Mouse (Mus musculus): ENCODE data around the gene Unc13c. TPM values are rescaled to one million over a fixed set of nuclear protein-coding genes. Genes with fewer than 3 reads are reported as not detected.

Unc13c gene
- total RNA-seq (2015), result not detected in 2 replicates
- total RNA-seq (2017), result 0.04 TPM in 1 of 2 replicates, not detected in the other

DNA sequence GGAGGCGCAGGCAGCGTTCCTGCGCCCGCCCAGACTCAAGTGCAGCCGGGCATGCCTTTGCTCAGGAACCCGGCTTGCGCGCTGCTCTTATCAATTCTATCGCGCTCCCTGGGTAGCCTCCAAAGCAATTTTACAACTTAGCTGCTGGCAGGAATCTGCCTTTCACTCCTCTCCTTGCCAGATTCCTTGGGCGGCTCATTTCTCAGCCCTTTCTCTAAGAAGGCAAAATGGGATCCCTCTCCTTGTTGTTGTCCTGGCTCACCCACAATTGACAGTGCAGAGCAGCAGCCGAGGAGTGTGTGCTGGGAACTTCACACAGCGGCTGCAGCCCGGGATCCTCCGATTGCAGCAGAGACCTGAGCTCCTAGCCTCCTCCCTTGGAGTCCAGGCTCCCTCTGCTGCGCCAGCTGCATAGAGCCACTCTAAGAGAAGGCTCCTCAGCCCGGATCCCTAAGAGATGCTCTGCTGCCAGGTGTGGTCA, at the start of gene Unc13c:
Gene Unc13c (minus strand): TSS at position 326 of the 481 bp plus-strand sequence.
- no peak for ATAC-seq (ENCODE audit: poor library complexity, severe bottlenecking)

DNA sequence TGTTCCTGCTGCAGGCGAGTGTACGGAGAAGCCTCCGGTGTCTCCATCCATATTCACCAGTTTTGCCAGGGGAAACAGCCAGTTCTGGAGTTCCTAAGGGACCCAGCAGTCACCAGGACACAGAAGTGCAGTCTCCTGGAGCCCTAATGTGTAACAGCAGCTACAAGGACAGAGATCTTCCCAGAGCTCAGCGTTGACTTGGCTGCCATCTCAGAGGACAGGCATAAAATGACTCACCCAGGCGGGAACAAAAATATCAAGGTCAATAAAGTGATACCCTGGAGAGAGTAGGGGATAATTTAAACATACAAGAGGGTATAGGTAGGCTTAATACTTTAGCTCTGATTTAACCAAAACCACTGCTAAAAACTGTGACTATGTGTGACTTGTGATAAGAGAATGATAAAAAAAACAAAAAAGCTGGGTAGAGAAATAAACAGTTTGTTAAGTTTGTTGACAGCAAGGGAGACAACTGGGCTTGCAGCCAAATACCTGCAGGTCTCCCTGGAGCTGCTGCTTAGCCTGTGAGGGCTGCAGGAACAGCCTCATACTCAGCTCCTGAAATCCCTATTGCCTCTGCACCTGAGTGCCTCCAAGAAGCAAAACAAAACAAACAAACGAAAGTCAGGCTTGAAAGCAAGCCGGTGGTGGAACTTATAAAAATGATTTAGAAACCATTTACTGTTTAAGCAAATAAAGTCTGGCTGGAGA, 39.4 kb upstream of the Unc13c start:
- ATAC-seq (ENCODE audit: poor library complexity, severe bottlenecking), result no peak

DNA sequence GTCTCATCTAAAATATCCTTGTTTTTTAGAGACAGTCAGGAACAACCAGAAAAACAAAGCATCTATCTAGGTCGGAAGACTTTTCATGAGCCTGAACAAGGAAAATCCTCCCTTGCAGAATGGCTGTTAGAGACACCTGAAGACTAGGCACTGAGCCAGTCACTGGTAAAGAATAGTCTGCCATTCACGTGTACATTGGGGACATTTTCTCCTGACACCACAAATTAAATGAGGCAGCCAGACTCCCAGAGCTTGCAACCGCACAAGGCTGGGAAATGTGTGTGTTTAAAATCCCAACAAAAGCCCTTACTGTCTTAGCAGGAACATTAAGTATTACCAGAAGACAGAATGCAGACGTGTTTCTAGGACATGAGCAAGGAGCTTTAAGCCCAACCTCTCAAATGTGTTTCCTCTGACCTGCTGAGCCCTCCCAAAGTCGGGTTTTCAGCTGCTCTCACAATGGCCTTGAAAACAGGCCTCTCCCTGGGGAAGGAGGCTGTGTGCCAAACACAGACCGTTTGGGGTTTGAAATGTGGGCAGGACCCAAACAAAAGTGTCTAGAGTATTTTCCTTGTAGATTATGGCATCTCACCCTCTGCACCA, 33.7 kb upstream of the Unc13c start:
- ATAC-seq (ENCODE audit: poor library complexity, severe bottlenecking), result no peak

DNA sequence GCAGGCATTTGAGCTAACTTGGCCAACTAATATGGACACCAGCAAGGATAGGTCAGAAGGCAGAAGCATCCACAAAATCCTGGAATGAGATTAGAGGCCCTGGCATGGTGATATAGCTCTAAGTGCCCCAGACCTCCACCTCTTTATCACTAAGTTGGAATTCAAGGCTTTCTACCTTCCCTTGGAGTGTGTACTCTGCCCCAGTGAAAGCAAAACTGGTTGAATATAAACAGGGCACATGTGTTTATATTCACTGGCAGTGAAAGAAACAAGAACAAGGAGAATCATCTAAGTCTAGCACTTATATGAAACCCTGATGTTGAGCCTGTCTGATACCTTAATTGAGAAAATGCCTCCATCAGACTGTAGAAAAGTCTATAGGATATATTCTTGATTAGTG, 19.3 kb upstream of the Unc13c start:
- no peak for ATAC-seq (ENCODE audit: poor library complexity, severe bottlenecking)

DNA sequence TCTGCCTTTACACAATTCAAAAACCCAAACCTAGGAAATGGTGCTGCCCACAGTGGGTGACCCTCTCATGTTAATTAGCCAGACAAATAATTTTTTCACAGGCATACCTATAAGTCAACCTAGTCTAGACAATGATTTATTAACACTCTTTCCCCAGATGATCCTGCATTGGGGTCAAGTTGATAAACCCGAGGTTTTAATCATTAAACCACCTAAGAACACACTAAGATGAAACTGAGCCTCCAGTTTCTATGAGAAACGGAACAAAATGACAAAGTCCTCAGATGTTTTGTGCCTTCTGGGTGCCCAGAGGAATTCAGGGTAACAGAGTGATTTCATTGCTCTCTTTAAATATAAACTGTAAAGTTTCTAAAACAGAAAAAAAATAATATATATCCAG, 18.5 kb upstream of the Unc13c start:
- ATAC-seq (ENCODE audit: poor library complexity, severe bottlenecking), result no peak

DNA sequence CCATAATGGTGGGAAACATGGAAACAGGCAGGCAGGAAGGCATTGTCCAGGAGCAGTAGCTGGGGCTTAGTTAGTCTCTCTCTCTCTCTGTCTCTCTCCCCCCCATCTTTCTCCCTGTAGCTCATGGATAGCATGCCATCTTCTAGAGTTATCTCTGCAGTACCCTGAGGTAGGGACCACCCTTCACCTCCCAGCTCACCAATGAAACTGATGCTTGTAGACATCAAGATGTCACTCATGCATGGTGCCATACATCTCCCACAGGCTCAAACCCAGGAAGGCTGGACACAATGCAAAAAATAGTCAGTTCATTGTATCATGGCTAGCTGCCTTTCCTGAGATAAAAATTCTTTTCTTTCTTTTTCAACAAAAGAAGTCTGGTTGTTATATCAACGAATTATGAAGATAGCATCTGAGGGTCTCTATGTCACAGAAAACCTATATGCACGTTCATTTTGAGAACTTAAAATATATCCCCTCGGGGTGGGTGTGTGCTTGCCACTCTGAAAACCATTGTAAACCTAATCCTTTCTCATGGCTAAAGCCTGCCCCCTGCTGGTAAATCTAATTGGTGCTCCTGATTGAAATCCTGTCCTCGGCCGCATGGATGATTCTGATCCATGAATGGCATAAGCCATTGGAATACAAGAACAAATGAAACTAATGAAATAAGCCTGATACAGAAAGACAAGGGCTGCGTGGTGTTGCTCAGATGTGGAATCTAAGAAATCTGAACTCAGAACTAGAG, 14.0 kb upstream of the Unc13c start:
- ATAC-seq (ENCODE audit: poor library complexity, severe bottlenecking), result no peak

DNA sequence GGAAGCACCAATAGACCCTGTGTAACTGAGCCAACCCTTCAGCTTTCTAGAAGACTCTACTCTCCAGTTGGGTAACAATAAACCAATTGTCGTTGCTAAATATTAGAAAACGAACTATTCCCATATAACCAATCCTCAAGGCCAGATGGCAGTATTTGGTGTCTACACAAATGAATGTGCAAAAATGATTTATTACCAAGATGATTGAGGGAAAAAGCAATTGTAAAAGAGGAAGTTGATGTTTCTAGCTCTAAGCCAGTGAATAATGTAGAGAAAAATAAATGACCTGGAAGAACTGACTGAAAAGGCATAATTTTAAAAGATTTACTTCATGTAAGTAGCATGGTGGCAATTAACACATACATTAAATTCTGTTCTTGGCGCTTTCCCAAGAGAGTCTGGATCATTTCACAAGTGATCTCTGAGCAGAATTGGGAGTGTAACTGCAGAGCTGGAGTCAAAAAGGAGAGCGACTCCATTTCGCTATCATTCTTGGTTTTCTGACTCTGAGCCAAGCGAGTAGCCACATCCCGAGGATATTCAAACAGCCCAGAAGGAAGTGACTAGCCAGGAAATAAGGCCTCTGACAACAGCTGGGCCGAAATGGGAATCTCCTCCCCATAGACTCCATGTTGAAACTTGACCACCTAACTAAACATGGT, 3.7 kb upstream of the Unc13c start:
- no peak for ATAC-seq (ENCODE audit: poor library complexity, severe bottlenecking)

DNA sequence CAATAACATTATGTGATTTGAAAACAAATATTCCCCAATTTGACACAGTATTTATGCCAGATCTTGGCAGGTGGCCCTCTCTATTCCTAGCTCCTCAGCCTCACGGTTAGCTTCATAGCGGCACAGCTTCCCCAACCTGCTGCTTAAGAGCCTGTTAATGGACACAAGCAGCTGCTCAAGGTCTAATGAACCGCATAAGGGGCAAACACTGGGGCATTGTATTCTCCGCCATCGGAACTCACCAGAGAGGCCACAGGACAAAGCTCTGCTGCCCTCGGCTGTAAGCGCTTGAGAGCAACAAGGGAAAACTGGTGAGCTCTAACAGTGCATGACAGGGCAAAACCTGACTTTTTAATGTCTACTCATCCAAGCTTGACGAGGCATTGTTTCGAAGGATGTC, 2.0 kb upstream of the Unc13c start:
- ATAC-seq (ENCODE audit: poor library complexity, severe bottlenecking), result no peak

DNA sequence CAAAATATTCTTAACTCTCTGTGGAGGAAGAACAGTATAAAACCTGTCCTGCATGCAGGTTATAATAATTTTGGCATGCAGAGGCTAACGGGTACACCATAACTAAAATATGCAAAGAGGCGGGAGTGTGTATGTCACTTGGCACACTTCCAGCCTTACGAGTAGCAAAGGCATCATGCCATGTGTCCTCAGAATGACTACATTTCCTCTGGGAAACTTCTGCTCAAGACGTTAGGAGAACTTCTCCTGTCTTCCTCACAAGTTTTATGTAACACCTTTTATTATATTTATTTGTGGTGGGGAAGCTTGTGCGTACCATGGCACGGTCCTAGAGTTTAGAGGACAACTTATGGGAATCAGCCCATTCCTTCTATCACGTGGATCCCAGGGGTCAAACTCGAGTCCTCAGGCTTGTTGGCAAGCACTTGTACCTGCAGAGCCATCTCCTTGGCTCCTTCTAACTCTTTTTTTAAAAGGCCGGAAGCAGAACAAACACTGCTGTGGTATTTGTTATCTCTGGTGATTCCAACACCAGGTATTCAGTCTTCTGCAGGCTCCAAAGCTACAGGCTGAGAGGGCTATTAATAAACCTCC, 3.3 kb downstream of the Unc13c start:
- no peak for ATAC-seq (ENCODE audit: poor library complexity, severe bottlenecking)

DNA sequence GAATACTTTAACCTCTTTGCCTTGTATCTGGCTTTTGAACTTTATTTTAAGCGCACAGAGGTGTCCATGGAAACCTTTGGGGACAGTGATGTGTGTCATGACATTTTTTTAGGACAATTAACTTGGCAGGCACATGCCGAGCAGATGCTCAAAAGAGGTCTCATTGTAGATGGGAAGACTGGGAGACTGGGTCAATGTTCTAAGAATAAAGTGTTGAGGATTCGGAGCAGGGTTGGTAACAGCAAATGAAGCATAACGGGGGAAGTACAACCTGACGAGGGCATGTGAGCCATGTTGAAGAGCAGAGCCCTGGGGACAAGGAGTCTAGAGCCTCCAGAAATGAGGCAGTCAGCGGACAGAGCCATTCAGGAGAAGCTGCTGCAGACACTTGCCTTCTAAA, 6.3 kb downstream of the Unc13c start:
- no peak for ATAC-seq (ENCODE audit: poor library complexity, severe bottlenecking)

DNA sequence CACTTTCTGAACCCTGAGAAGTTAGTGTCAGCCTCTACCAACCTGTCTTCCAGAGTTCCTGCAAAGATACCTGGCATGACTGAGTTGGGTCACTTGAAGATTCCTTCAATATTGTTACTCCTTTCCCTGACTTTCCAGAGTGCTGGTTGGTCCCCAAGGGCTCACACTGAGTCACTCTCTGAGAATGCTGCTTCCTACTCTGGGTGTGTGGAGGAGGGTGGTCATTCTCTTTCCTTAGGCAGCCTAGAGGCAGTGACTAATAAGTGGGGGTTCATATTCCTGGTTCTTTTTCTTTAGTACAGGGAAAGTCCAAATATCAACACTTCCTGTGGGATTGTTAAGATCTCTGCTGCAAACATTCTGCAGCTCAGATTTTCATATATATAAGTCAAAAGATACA, 16.4 kb downstream of the Unc13c start:
- no peak for ATAC-seq (ENCODE audit: poor library complexity, severe bottlenecking)

DNA sequence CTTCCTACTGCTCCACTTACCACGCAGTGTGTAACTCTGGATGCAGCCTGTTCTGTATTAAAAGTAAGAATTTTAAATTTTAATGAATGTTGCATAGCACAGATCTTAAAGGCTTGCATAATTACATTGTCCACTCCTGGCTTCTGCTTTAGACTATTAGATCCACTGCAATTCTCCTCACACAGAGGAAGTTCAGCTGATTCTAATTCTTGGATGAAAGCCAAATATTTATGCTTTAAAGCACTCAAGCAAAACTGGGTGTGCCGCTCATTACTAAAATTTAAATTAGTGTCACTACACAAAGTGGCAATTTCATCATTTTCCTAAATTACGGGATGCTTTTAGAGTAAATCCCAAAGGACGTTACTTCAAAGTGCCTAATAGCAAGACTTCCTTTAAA, 17.2 kb downstream of the Unc13c start:
- ATAC-seq (ENCODE audit: poor library complexity, severe bottlenecking), result no peak

DNA sequence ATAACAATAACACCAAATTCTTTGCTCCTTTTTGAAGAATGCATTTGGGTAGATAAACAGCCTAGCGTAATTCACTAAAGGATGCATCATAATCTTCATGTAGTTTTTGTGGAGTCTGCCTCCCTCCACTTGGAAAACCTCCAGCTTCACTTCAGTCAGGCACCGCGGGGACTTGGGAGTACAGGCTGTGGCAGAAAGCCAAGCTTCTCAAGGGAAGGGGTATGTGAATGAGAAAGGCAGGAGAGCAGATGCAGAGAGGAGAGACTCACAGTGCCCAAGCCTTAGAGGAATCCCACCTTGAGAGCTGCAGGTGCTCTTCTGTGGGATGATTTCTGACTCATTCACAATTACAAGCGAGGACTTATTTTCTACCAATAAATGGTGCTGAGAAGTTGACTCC, 33.9 kb downstream of the Unc13c start:
- ATAC-seq (ENCODE audit: poor library complexity, severe bottlenecking), result no peak

DNA sequence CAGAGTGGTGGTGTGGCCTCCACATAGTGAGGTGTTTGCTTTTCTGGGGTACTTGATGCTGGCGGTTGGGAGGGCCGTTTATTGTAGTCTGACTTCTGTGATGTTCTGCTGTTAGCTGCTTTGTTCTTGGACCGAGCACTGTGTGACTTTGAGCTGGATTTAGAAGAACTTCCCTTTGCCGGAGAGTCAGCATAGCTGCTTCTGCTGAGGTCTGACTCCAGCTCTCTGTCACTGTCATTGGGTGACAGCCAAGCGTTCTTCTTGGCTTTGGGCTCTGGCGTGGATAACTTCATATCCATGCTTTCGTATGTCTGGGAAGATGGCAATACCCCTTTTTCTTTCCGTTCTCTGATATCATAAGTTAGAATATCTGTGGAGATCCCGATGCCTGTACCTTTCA, 36.8 kb downstream of the Unc13c start:
- ATAC-seq (ENCODE audit: poor library complexity, severe bottlenecking), result no peak

DNA sequence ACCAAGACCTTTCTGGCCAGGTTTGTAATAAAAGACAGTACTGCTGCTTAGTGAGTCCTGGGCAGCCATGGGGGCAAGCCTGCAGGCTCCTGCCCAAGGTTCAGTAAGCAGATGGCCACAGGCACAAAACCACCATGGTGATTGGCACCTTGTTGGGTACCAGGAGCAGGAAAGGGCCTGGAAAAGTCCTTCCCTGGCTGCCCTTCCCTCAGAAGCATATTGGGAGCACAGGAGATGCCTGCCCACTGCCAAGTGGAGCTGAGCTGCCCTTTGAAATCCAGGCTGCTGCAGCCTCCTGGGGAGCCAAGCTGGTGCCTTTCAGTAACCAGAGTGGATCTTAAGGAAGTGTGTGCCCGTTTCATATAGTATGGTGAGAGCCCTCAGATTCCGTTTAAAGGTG, 41.5 kb downstream of the Unc13c start:
- no peak for ATAC-seq (ENCODE audit: poor library complexity, severe bottlenecking)

DNA sequence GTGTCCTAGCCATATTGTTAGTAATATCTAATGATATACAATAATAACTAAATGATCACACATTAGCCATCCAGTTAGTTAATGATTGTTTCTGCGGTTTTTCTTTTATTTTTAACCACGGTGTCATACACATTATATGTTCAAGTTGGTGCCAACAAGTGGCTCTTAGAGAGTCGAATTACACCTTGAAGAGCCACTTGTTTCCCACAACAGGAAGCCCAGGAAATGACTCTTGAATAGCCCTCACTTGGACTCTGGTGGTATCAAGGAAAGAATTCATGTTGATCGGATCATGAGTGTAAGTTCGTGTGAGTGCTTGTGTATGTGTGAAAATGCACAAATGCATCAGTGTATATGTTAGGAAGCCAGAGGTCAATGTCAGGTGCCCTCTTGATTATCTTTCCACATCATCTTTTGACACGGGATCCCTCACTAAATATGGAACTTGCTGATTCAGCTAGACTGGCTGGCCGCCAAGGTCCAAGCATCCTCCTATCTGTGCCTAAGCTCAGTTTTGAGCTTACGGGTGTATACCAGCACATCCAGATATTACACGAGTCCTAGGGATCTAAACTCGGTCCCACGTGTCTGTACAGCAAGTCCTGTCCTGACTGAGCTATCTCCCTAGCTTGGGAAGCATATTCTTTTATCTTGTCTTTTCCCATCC, 46.2 kb downstream of the Unc13c start:
- ATAC-seq (ENCODE audit: poor library complexity, severe bottlenecking), result no peak

DNA sequence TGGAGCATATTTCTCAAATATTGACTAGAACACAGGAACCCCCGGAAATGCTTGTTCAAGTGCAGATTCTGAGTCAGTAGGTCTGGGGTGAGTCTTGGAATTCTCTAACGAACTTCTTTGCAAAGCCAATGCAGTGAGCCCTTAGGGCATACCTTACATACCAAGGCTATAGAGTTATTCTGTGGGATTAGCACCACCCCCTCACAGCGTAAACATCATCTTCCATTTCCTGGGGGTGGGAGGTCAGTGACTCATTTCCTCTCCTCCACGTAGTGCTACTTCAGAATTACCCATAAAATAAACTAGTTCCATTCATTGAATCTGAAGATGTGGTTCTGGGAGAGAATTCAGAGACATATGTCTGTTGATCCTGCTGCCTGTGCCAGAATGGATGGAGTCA, 62.8 kb downstream of the Unc13c start:
- ATAC-seq (ENCODE audit: poor library complexity, severe bottlenecking), result no peak

DNA sequence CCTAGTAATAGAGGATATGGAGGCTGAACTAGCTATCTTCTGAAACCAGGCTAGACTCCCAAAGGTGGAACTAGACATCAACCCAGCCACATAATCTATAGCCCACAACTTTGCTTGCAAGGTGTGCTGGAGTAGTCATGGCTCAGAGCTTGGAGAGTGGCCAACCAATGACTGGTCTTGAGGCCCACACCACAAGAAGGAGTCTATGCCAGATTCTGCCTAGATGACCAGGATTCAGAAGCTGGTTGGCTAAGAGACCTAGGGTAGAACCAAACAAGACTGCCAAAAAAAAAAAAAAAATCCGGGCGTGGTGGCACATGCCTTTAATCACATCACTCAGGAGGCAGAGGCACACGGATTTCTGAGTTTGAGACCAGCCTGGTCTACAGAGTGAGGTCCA, 70.2 kb downstream of the Unc13c start:
- no peak for ATAC-seq (ENCODE audit: poor library complexity, severe bottlenecking)

DNA sequence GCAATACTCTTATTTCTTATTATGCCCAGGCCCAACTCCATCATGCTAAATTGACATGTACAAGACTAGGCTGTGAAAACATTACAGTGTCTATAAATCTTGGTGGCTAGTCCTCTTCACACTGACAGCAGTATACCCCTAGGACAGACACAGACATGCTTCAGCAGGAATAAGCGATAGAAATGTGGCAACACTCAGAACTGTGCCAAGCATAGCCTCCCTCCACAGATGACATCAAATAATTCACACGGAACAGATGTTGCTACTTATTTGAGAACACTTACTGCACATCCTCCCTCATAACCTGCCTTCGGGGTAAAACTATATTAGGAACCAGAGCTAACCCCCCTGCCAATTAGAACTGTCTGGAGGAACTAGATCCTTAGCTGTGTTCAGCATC, 72.6 kb downstream of the Unc13c start:
- ATAC-seq (ENCODE audit: poor library complexity, severe bottlenecking), result no peak

DNA sequence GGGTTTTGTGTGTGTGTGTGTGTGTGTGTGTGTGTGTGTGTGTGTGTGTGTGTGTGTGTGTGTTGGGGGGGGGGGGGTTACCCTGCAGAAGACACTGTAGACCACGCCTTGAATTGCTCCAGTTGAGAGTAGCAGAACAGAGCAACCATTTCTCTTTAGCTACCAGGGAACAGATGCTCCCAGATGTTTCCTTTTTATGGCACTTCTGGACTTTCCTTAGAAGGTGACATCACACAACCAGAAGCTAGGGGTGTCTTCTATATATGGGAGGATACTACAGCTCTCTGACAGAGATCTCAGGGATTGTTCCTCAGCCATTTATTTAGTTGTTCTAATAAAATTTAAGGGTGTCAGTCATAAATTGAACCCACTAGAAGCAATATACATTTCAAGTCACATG, 85.2 kb downstream of the Unc13c start:
- ATAC-seq (ENCODE audit: poor library complexity, severe bottlenecking), result no peak

DNA sequence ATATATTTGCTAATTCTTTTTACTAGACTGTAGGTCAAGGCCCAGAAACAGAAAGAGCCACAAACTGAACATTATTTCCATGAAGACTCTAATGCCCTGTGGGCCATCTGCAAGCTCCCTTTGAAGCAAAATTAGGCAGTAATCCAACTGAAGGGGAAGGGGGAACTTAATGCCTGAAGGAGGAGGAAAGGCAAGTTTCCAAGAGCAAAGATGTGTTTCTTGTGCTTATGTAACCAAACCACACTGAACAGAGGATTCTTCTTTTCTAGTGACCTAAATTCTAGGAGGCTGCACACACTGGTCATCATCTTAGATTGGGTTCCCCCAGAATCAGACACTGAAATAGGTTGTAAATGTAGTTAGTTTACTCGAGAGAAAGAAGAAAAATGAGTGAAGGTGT, 85.6 kb downstream of the Unc13c start:
- no peak for ATAC-seq (ENCODE audit: poor library complexity, severe bottlenecking)

All from megakaryocyte, adult 5-6 weeks (primary cell).